Mouse (Mus musculus): ENCODE results near the gene Gif.

Gene Gif

GRCm38 (mm10) chr19:11793741-11794359 is 46.5 kb downstream of the Gif start:
- no peak for DNase-seq (ENCODE audit: low read depth, low spot score)

DNA sequence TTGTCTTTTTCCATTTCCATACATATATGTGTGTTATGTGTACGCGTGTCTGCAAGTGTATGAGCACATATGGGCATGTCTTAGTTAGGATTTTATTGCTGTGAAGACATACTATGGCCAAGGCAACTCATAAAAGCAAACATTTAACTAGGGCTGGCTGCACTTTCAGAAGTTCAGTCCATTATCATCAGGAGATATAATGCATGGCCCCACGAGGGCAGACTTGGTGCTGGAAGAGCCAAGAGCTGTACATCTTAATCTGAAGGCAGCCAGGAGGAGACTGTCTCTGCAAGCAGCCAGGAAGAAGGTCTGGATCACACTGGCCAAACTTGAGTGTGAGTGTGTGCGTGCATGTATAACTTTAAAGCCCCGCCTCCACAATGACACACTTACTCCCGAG is 47.1 kb downstream of the Gif start:
- no peak for DNase-seq (ENCODE audit: low read depth, low spot score)

DNA sequence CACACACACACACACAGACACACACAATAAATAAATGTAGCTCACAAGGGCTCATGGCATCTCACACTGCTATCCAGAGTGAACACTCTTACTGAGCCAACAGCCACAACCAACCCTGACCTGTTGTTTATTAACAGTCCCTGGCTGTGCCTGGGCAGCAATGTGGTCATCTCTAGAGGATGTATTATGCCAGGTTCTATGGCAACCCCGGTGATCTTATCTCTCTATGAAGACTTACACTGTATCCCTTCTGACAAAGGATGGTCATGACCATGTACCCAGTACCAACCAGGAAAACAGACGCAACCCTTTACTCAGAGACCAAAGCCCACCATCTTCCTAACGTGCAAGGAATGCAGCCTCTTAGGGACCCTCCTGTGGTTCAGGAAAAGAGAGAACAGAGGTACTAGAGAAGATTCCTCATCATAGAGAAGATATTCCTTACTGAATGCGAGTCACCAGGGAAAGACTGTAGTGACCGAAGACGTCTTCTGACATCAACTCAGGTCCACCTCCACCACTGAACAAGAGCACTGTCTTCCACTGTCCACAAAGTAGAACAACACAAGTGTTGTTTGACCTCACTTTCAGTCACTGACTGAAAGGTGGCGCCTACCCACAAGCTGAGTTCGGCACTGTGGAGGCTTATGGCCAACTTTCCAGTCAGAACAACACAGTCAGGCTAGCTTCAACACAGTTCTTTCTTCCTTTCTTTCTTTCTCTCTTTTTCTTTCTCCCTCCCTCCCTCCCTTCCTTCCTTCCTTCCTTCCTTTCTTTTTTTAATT is 53.4 kb downstream of the Gif start:
- DNase-seq (ENCODE audit: low read depth, low spot score): no peak

DNA sequence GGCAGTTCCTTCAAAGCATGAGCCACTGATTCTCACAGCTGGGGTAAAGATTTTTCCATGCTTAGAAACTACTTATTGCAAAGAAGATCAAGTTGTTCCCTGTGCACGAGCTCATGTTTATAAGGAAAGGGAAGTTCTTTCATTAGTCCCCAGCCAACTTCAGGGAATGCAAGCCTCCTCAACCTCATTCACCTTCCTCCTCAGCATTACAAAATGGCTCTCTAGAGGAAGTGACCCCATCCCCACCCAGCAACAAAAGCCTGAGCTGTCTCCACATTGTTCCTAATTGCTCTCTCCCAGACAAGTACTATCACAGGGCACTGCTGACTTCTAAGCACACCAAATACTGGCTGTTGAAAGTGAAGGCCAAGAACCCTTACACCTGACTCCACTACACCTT is 57.1 kb downstream of the Gif start:
- no peak for DNase-seq (ENCODE audit: low read depth, low spot score)

DNA sequence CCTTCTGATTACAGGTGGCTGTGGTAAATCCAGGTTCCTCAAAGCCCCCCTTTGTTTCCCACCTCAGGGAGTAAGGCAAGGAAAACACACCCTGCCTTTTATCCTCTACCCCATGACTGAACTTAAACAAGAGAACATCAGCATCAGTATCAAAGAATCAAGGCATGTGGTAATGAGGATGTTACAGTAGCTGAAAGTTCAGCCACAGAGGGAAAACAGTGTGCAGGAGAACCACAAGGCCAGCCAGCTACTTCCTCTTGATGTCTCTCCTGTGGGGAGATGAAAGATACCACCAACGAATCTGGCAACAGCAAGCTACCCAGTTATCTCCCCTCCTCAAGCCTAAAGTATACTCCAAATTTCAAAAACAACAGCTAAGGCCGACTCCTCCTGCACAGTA is 59.9 kb downstream of the Gif start:
- DNase-seq (ENCODE audit: low read depth, low spot score): no peak

- DNase-seq (ENCODE audit: low read depth, low spot score): no peak
Observed at GRCm38 (mm10) chr19:11807822-11808221, 60.5 kb downstream of the Gif start.

DNA sequence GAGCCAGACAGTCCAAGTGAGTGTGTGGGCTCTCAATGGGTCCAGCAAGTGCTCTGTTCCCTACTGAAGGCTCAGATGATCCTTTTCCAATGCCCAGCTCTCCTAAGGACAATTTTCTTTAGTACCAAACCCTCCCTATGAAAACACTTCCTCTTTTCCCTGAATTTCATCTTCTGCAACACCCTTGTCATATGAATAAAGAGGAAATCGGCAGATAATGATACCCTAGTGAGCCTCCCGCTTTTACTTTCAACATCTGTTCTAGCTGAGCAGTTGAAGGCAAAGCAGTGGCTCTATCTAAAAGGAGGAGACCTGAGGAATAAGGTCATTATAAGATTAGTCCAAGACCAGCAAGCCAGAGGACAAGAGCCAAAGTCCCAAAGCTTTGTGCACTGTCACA is 61.1 kb downstream of the Gif start:
- DNase-seq (ENCODE audit: low read depth, low spot score): no peak

DNA sequence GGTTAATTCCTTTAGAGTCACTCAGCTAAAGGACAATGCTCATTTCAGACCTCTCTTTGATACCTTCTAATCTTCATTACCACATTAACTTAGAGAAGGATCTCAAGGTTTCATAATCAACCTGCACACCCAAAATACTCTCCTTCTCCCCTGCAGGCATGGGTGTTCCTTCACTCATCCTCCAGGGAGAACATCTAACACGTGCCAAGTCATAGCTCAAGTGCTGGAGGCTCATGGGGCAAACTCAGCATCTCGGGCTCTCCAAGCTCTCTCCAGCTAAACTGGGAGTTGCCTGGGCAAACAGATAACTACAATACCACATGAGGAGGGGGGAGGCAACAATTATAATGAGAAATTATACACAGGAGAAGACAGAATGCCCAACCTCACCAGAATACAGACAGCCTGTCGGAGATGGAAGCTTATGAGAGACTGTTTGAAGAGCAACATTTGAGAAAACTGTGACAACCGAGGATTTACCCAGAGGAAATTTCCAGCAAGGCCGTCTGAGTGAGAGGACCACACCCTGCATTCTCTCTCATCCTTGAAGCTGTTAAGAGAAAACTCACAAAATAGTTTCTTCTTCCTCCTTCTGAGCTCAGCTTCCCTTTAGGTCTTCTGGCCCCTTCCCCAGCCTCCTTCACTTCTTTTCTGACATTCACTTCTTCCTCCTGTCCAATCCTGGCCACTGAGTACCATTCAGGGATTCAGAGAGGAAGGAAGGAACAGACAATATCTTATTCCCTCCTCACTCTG is 62.8 kb downstream of the Gif start:
- no peak for DNase-seq (ENCODE audit: low read depth, low spot score)

DNA sequence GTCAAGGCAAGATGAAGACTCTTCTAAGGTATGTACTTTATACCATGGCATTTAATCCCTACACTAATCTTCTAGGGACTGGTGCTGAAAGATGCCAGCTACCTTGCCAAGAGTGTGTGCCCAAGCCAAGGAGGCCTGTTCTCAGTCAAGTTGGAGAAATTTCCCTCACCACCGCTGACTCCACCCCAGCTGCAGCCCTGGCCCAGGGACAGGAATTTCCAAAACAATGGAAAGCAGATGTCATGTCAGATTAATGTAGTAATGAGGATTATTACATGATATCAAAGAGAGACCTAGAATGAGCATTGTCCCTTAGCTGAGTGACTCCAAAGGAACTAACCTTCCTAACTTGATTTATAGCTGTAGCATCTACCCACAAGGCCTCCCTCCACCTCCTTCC is 63.5 kb downstream of the Gif start:
- DNase-seq (ENCODE audit: low read depth, low spot score): no peak

- no peak for DNase-seq (ENCODE audit: low read depth, low spot score)
Observed at GRCm38 (mm10) chr19:11811688-11812365, 64.5 kb downstream of the Gif start.
